Mouse (Mus musculus): Measurements from ENCODE around the gene Gm28845.

Gm28845 gene

DNA sequence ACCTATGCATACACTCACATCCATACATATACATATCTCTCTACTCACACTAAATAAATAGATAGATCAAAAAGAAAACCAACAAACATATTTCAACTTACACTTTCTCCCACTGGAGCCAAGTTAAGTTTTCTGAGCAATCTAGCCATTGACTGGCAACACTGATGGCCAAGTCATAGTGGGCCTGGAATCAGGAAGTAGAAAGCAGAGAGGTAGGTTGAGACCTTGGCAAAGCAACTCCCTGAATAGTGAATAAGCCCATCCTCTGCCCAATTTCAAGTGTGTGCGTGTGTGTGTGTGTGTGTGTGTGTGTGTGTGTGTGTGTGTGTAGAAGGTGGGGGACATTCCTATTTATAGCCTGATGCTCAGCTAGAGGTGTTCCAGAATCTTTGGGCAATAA, at the start of gene Gm28845:
TSS of gene Gm28845 (minus strand) at position 121 of the 400 bp plus-strand sequence.
- DNase-seq (ENCODE audit: extremely low spot score, low read depth, low spot score), result no peak

DNA sequence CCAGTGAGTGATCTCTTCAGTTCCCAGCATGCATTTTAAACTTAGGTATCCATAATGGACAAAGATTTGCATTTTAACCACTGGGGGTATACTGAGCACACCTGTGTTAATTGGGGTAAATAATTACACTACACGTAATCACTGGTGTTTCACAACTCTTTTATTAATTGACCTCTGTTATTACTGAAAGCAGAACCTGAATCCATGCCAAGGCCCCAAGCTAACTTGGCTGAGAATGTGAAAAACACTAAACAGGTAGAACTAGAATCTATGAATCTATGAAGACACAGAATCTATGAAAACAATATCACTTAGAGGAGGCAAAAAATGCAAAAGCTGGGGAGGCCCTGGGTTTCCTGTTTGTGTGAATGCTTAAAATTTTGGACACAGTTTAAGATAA, 48.1 kb upstream of the Gm28845 start:
- DNase-seq (ENCODE audit: extremely low spot score, low read depth, low spot score), result no peak

GRCm38 (mm10) chr1:65162210-65162609, 42.9 kb upstream of the Gm28845 start:
- DNase-seq (ENCODE audit: extremely low spot score, low read depth, low spot score), result no peak

DNA sequence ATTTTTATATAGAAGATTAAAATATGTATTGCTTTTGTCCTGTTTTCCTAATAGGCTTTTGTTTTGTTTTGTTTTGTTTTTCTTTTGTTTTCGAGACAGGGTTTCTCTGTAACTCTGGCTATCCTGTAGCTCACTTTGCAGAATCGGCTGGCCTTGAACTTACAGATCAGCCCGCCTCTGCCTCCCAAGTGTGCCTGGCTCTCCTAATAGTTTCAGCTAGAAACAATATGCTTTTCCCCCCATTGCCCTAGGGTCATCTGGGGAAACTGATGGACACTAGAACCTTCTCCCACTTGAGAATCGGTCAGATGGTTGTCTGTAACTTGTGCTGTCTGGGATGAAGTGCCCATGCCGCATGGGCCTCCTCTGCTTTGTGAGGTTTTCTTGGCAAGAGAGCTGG, 36.8 kb upstream of the Gm28845 start:
- DNase-seq (ENCODE audit: extremely low spot score, low read depth, low spot score), result no peak

DNA sequence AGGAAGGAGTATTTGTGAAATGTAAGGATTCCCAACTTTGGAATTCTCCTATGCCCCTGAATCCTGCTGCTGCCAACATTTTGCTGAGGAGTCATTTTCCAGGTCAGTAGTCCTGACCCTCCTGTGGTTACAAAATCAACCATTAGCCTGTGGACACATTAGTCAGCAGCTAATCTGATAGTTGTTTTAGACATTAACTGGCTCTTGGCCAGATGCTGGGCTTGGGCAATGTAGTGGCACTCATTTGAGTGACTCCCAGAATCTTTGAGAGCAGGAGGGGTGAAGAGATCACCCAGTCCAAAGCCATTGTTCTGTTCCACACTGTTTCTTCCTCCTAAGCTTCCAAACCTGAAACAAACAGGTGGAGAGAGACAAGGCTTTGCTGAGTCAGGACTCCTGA, 35.5 kb upstream of the Gm28845 start:
- DNase-seq (ENCODE audit: extremely low spot score, low read depth, low spot score), result no peak

DNA sequence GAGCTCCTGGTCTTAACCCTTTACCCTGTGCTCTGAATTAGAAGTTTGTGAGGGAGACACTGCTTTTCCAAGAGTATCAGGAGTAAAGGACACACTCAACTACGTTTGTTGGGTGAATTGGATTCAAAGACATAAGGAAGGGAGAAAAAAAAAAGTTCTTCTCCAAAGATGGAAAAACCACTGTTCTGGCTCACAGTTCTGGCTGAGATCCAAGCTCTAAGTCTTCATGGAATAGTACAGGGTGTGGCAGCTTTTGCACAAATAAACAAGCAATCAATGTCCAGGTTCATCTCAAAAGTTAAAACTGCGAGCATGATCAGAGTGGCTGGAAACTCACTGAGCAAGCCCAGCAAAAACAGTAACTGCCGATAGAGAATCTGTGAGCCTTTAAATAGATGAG, 28.6 kb upstream of the Gm28845 start:
- no peak for DNase-seq (ENCODE audit: extremely low spot score, low read depth, low spot score)

DNA sequence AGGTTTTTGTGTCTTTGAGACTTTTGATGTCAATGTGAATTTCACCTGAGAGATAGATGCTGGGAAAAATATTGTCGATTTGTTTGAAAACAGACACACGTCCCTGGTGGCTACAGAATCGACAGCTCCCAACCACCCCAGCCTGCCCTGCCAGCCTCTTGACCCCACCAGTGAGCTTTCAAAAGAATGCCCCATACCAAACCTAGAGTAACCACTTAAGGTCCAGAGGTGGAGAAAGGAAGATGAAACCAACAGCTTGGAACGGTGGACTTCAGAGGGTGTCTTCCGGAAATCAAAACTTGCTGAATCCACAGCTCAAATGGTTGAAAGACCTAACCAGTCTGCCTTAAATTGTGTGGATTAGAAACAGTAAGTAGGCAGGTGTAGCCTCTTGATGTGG, 28.0 kb upstream of the Gm28845 start:
- no peak for DNase-seq (ENCODE audit: extremely low spot score, low read depth, low spot score)

DNA sequence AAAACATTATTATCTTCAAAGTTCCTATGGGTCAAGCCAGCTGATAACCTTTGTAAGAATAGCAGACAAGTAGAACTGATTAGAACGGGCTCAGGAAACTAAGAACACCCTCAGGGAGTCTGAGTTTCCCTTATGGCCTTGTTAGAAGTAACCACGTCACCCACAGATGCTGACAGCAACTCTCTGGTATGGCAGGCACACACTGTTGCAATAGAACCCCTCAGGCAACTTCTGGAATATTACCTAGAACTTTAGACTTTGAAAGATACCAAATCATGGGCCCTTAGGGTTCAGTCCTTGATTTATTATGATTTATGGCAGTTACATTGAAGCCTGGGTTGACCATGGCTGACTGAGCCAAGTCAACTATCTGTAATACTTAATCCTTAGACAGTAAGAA, 27.2 kb upstream of the Gm28845 start:
- no peak for DNase-seq (ENCODE audit: extremely low spot score, low read depth, low spot score)

DNA sequence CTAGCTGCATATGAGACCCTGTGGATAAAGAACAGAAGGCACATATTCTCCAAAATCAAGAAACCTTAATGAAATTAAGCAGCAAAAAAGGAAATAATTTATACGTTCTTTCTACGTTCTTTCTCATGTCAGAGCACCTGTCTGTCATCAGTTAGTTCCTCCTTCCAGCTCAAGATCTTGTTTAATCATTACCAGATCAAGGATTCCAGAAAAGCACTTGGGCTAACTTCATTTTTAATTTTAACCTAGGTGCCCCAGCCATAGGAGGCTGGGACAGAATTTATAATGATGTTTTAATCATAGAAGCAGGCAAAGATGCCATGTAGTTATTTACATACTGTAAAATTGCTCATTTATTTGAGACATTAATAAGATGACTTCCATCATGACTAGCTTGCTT, 25.4 kb upstream of the Gm28845 start:
- DNase-seq (ENCODE audit: extremely low spot score, low read depth, low spot score), result no peak

- no peak for DNase-seq (ENCODE audit: extremely low spot score, low read depth, low spot score)
Measured at GRCm38 (mm10) chr1:65137560-65137959, 18.2 kb upstream of the Gm28845 start.

DNA sequence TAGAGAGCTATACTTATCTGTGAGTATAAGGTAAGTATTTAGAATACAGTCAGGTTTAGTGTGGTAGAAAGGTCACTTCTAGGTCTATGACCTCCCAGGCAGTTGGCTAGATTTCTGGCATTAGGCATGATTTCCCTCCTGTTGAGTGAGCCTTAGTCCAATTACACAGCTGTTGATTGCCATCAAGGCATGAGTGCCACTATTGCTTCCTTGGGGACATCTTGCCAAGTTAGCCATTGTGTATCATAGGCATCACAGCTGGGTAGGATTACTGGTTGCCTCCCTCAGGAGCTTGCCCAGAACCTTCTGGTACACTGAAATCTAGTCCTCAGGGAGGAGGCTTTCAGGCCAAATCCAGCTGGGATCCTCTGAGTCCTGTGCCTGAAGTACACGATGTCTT, 13.5 kb upstream of the Gm28845 start:
- DNase-seq (ENCODE audit: extremely low spot score, low read depth, low spot score), result no peak

DNA sequence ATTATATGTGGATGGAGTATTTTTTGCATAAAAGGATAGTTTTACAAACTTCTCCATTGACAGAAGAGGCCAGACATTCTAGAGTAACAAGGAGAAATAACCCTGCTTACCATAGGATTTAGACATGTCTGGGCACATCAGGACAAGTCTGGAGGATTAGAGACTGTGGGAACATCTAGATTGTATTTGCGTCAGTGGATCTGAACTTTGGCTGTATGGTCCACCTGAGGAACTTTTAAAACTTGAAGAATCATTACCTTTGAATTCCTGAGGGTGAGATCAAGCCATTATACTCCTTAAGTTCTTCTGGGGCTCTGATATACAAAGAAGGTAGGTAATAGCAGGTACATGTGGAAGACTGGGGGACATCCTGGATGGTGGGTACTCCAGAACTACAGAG, 12.3 kb upstream of the Gm28845 start:
- no peak for DNase-seq (ENCODE audit: extremely low spot score, low read depth, low spot score)

DNA sequence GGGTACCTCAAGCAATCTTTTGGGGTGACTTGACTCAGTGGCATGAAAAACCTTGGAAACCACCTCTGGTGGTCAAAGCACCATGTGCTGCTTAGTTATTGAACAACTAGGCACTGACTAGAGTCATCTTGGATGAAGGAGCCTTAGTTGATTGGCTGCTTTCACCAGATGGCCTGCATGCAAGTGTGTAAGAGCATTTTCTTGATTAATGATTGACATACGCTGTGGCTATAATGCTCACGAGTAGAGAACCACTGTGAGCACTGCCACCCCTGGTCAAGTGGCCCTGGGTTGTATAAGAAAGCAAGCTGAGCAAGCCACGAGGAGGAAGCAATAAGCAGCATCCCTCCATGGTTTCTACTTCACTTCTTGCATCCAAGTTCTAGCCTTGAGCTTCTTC, 10.9 kb upstream of the Gm28845 start:
- no peak for DNase-seq (ENCODE audit: extremely low spot score, low read depth, low spot score)

GRCm38 (mm10) chr1:65129634-65130180, 10.3 kb upstream of the Gm28845 start:
- no peak for DNase-seq (ENCODE audit: extremely low spot score, low read depth, low spot score)

DNA sequence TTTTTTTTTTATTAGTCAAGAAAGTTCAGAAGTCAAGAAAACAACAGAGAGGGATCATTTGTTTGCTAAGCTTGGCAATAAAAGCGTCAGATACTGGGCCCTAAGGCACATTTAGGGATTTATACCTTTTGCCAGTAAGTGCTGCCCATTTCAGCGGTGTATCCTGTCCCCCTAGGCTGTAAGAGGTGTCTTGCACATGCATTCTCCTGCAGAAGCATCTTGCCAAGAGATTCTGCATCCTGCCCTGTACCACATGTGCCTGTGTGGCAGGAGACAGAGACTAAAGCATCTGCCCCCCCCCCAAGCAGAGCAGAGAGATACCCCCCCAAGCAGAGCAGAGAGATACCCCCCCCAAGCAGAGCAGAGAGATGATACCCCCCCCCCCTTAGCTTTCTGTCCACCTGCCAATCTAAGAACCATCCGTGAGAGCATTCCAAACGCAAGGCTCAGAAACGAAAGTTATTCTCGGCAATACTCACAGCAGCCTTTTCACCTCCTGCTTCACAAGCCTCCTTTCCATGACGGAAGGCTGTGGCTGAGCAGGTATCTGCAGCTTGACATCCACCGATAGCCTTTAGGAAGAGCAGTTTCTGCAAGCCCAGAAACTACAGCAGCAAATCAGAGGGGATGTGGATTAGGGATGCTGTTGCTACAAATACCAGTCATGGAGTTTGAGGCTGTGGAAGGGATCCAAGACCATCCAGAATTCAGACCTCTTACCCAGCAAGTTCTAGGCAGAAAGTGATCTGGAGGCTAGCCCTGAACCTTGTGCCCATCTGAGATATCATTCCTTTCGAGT, 3.4 kb upstream of the Gm28845 start, which contains the start of gene D630023F18Rik:
TSS of gene D630023F18Rik (minus strand) at position 641 of the 799 bp plus-strand sequence.
- DNase-seq (ENCODE audit: extremely low spot score, low read depth, low spot score), result no peak

DNA sequence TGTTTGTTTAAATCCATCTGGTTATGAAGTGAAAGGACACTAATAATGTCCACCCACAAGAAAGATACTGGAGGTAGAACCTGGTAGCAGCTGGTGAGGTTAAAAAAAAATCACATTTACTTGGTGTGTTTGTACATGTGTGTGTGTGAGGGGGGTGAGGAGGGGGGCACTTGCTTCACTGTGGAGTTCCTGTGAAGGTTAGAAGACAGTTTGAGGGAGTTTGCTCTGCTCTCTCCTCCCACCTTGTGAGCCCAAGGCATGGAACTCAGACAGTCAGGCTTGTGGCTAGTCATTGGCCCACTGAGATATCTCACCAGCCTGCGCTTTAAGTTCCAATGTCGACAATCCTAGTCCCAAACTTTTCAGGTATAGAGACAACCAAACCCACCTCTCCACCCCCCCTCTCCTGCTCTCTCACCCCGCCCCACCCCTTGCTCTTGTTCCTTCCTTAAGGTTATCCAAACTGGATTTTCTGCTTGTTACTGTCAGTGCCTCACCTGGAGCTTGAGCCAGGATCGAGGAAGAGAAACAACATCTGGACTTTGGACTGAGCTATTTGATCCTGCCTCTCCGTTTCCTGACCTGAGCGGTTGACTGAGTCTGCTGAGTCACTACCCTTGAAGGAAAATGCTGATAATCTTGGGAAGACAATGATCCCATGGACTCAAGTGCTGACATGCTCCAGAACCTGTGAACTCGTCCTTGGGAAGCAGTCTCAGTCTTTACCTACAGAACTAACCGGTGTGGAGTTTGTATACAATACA, 1.0 kb downstream of the Gm28845 start:
- DNase-seq (ENCODE audit: extremely low spot score, low read depth, low spot score), result no peak

GRCm38 (mm10) chr1:65113536-65114172, 5.7 kb downstream of the Gm28845 start:
- no peak for DNase-seq (ENCODE audit: extremely low spot score, low read depth, low spot score)

- no peak for DNase-seq (ENCODE audit: extremely low spot score, low read depth, low spot score)
Measured at GRCm38 (mm10) chr1:65112807-65113196, 6.6 kb downstream of the Gm28845 start.

DNA sequence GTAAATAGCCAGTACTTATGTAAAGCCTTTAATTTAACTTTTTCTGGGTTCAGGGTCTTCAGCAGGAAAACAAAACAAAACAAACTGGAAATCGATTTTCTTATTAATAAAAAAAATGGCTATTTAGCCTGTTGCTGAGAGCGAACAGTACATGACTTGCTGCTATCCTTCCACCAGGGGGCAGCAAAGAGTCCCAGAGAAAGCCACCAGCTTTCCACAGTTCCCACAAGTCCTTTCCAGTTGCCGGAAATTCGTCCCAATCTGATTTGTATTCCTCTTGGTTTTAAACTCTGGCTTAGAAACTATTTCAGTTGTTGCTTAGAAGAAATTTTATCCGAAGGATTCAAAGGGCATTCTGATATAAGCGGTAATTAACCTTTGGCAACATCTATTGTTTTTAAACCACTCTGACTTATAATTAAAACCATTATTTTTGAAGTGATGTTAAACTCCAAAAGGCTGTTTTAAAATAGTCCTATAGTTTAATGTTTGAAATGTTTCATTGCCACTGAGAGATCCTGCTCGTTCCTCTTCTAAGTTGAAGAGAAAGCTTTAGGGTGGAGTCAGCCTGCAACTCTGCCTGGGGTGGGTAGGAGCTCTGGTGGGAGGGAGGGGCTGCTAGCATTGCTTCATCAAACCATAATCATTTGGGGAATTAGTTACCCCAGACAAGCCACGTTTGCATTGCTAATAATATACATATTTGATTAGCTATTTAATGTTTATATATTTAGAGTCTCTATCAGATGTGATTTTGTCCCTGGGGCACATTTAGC, 7.1 kb downstream of the Gm28845 start:
- peak; percentile 90 for DNase-seq (ENCODE audit: extremely low spot score, low read depth, low spot score)

GRCm38 (mm10) chr1:65109756-65110435, 9.5 kb downstream of the Gm28845 start:
- DNase-seq (ENCODE audit: extremely low spot score, low read depth, low spot score), result no peak
